Mouse (Mus musculus): ENCODE data around the gene Wfikkn2. TPM values are rescaled to one million over a fixed set of nuclear protein-coding genes. Genes with fewer than 3 reads are reported as not detected.

Wfikkn2 gene
- polyA plus RNA-seq, 1 experiment from 2014 or later: 13.5 TPM

DNA sequence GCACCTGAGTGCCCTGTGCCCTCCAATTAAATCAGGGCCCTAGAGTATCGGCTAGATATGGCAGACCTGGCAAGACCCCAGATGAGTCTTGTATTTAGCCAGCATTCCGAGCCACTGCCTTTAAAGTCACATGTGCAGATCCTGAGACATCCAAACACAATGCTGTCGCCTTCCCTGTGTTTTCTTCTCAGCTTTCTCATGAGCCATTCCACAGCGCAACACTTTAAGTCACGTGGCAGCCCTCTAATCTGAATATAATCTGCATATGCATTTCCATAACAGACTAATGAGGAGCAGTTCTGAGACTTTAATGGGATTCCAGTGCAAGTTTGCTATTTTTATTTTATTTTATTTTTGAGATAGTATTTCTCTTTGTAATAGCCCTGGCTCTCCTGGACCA is 9.9 kb upstream of the Wfikkn2 start:
- Histone ChIP-seq H3K9ac (no peak overlapping the region), H3K4me3 (no peak overlapping the region), H3K36me3 (no peaks in the 10 kb centered on the region), H3K4me2 (no peak overlapping the region), H3K27me3 (no peaks in the 10 kb centered on the region), H3K9me3 (no peaks in the 10 kb centered on the region; the same call in 1 of the 2 replicates), H3K4me1 (peaks cover 12% of the 10 kb centered on the region), H3K27ac (no peak overlapping the region)
- no peak for ATAC-seq (ENCODE audit: insufficient number of reproducible peaks, low FRiP score, low TSS enrichment, low read depth)
- 67% methylated on average over 5 of the region's 5 CpGs for WGBS

DNA sequence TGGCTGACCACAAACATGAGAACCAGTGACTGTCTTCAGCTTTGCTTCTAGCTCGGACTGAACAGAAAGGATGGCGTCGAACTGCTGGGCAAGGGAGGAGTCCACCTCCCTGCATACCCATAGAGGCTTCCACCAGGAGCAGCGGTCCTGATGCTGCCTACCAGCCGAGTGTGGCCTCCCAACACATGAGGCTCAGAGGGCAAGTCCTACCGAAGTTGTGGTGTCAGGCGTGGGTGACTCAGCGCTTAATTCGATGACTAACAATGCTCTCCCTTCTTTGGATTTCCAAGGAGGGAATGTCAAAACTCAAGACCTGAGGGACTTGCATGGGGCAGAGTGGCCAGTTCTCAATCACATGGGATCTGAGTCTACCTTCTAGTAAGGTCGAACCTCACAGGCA is 7.9 kb upstream of the Wfikkn2 start:
- Histone ChIP-seq H3K36me3 (no peaks in the 10 kb centered on the region), H3K9me3 (no peaks in the 10 kb centered on the region; the same call in 1 of the 2 replicates), H3K27me3 (no peaks in the 10 kb centered on the region), H3K4me3 (no peak overlapping the region), H3K9ac (no peak overlapping the region), H3K4me2 (no peak overlapping the region), H3K27ac (no peak overlapping the region), H3K4me1 (peaks cover 12% of the 10 kb centered on the region)
- no peak for ATAC-seq (ENCODE audit: insufficient number of reproducible peaks, low FRiP score, low TSS enrichment, low read depth)
- 89% methylated on average over 10 of the region's 10 CpGs for WGBS

DNA sequence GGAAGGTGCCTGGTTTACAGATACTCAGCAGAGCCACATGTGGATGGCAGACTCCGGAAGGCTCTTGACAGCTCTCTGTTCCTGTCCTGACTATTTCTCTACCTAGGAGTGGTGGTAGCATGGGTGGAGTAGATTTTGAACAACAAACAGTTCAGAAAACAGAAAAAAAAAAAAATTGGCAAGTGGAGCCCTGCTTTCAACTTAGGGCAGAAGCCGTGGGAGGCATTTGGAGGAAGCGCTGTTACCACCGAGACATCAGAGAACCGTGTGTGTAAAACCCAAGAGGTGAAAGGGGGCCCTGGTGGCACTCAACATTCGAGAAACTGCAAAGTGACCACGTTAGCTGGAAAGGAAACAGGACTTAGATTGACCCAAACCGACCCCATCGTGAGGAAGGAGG is 7.4 kb upstream of the Wfikkn2 start:
- no peak for ATAC-seq (ENCODE audit: insufficient number of reproducible peaks, low FRiP score, low TSS enrichment, low read depth)
- H3K4me2 ChIP-seq: no peak overlapping the region
- no peak overlapping the region for H3K9ac ChIP-seq
- H3K36me3 ChIP-seq: no peaks in the 10 kb centered on the region
- H3K27ac ChIP-seq: no peak overlapping the region
- H3K27me3 ChIP-seq: no peaks in the 10 kb centered on the region
- peaks cover 12% of the 10 kb centered on the region for H3K4me1 ChIP-seq
- H3K4me3 ChIP-seq: no peak overlapping the region
- no peaks in the 10 kb centered on the region; the same call in 1 of the 2 replicates for H3K9me3 ChIP-seq
- 68% methylated on average over 9 of the region's 9 CpGs for WGBS

DNA sequence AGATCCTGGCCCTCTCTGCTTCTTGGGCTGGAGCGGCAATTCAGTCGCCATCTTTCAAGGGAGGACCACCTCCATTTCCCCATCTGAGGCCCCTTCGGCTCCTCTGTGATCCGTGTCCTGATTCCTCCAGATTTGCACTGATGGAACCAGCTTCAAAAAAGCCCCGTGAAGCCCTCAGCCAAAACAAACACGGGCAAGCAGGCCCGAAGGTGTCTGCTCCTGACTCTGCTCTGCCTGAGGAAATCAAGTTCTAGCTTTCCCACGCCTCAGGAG is 920 bp upstream of the Wfikkn2 start:
- ATAC-seq (ENCODE audit: insufficient number of reproducible peaks, low FRiP score, low TSS enrichment, low read depth): peak; percentile 7; the same call in 1 of the 2 replicates
- Histone ChIP-seq H3K4me3 (peak overlapping the region; percentile 4; the same call in 1 of the 2 replicates), H3K9me3 (no peaks in the 10 kb centered on the region), H3K27me3 (no peaks in the 10 kb centered on the region), H3K36me3 (no peaks in the 10 kb centered on the region), H3K4me1 (peaks cover 63% of the 10 kb centered on the region), H3K27ac (peak overlapping the region; percentile 93), H3K4me2 (peak overlapping the region; percentile 36), H3K9ac (no peak overlapping the region)
- WGBS: 11% methylated on average over 8 of the region's 8 CpGs

DNA sequence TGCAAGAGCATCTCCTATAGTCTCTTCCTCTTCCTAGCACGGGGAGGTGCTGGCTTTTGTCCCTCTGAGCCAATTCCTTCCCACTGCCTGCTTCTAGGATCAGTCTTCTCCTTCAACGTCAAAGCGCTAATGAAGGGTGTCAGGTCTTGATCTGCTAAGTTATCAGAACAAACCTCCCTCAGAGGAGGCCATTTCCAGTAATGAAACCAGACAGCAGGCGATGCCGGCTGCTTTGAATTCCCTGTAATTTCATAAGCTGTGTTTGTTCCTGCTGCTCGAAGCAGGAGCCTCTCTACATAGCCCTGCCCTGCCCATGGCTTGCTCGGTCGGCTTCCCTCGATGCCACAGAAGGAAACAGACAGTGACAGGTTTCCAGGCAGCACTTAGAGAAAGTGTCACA is 1.4 kb downstream of the Wfikkn2 start:
- no peak for ATAC-seq (ENCODE audit: insufficient number of reproducible peaks, low FRiP score, low TSS enrichment, low read depth)
- WGBS: 40% methylated on average over 9 of the region's 9 CpGs
- no peak overlapping the region for H3K9ac ChIP-seq

DNA sequence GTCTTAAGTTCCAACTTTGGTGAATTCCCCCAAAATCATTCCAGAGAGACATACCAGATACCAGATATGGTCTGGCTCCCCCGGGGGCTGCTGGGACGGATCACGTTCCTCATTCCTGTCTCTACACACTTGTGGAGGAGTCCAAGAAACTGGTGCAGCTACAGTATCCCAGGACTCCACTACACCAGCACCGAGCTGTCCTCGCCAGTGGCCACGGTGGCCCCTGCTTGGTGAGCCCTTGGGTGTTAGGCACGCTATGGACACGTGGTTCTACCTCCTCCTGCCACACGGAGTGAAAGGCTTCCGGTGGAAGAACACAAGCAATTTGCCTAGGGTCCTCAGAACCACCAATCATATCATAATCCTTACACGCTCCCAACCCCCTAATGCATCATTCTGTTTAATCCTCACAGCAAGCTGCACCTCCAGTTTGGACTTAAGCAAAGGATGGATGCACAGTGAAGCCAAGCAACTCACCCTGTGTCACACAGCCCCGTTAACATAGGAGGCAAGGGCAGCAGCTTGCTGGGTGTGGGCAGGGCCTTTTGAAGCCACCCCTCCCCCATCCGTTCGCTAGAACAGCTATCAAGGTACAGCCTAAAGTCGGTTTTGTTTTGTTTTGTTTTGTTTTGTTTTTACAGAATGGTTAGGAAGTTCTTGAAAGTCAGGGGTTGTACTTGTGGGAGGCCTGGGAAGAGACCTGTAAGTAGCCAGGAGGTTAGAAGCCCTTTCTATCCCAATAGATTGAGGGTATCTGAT is 2.2 kb downstream of the Wfikkn2 start:
- no peak for ATAC-seq (ENCODE audit: insufficient number of reproducible peaks, low FRiP score, low TSS enrichment, low read depth)

More for the DNA sequence above, 1.4 kb downstream of the Wfikkn2 start:
- H3K27ac ChIP-seq: peak overlapping the region; percentile 93
- H3K4me1 ChIP-seq: peaks cover 76% of the 10 kb centered on the region
- H3K27me3 ChIP-seq: no peaks in the 10 kb centered on the region
- no peaks in the 10 kb centered on the region for H3K36me3 ChIP-seq
- H3K4me2 ChIP-seq: no peak overlapping the region
- H3K9me3 ChIP-seq: no peaks in the 10 kb centered on the region
- H3K4me3 ChIP-seq: no peak overlapping the region

DNA sequence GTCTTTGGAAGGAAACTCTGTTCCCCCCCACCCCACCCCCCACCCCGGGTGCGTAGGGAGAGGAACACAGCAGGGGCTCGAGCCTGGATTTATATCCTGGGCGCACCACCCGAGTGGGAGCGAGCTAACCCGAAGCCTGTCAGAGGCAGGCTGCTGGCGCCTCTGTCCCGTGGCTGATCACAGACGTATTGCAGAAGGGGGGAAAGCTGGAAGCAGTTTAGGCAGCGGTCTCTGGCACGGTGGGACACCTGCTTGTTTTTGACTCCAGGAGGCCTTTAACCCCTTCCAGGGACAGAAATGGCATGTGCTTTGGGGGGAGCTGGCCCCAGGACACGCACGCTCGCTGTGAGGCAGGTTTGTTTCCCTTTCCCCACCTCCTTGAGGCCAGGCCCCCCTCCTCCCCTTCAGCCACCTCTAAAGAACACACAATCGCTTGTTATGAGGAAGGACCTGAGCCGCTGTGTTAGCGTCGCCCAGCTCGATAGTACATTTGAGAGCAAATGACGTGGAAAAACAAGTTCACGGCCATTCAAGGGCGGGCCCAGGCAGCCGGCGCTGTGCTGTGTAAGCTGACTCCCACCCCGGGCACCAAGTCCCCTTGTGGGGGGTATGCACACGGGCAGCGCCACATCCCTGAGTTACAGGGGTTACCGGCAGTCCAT is 2.9 kb downstream of the Wfikkn2 start:
- peaks cover 76% of the 10 kb centered on the region for H3K4me1 ChIP-seq

More for the DNA sequence above, 2.2 kb downstream of the Wfikkn2 start:
- Histone ChIP-seq H3K4me3 (peak overlapping the region; percentile 29), H3K9me3 (no peaks in the 10 kb centered on the region), H3K9ac (no peak overlapping the region), H3K4me1 (peaks cover 78% of the 10 kb centered on the region), H3K27ac (peak overlapping the region; percentile 84), H3K4me2 (peak overlapping the region; percentile 55), H3K27me3 (no peaks in the 10 kb centered on the region), H3K36me3 (no peaks in the 10 kb centered on the region)
- 20% methylated on average over 15 of the region's 15 CpGs for WGBS

DNA sequence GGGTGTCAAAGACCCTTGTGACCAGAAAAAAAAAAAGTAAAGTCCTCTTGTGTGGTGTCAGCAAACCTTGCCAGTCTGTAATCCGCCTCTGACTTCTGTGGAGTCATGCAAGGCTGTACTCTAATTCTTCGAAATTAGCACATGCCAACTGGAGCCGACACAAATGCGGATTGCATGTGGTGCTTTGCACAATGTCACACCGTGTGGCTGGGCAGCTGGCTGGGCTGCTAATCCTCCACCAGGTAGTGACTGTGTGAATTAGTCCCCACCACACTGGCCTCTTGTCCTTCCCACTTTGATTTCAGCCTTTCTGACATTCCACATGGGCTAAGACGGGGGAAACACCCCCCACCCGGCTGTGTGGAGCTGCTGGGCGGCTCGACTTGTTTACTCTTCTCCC is 6.1 kb downstream of the Wfikkn2 start:
- H3K9ac ChIP-seq: no peak overlapping the region

More for the DNA sequence above, 2.9 kb downstream of the Wfikkn2 start:
- H3K27me3 ChIP-seq: no peaks in the 10 kb centered on the region
- no peaks in the 10 kb centered on the region for H3K9me3 ChIP-seq
- no peaks in the 10 kb centered on the region for H3K36me3 ChIP-seq
- H3K9ac ChIP-seq: 0 out of 2 replicates have a peak overlapping the region, but pooled peaks have one; percentile 26
- peak overlapping the region; percentile 29 for H3K4me3 ChIP-seq
- peak; percentile 26; the same call in 1 of the 2 replicates for ATAC-seq (ENCODE audit: insufficient number of reproducible peaks, low FRiP score, low TSS enrichment, low read depth)
- peak overlapping the region; percentile 84 for H3K27ac ChIP-seq
- H3K4me2 ChIP-seq: peak overlapping the region; percentile 55
- WGBS: 1% methylated on average over 29 of the region's 29 CpGs

DNA sequence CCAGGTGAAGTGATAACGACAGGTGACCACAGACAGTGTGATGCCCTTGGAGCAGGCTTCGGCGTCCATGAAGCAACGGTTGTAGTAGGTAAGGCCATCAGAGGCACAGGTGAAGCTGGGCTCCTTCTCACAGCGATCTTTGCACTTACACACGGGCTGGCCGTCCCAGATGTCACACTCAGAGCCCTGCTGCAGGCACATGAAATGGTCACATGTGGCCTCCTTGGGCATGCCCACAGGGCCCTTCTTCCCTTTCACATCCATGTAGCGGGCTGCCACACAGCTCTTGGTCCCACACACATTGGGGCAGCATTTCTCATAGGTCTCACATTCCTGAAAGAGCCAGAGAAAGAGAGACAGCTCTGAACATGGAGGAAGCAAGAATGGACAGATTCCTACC is 7.0 kb downstream of the Wfikkn2 start:
- Histone ChIP-seq H3K4me2 (no peak overlapping the region), H3K4me1 (peaks cover 43% of the 10 kb centered on the region), H3K9ac (no peak overlapping the region), H3K9me3 (no peaks in the 10 kb centered on the region), H3K27me3 (no peaks in the 10 kb centered on the region), H3K4me3 (no peak overlapping the region), H3K27ac (no peak overlapping the region), H3K36me3 (no peaks in the 10 kb centered on the region)
- ATAC-seq (ENCODE audit: insufficient number of reproducible peaks, low FRiP score, low TSS enrichment, low read depth): no peak
- WGBS: 93% methylated on average over 8 of the region's 8 CpGs

More for the DNA sequence above, 6.1 kb downstream of the Wfikkn2 start:
- H3K27ac ChIP-seq: no peak overlapping the region
- no peaks in the 10 kb centered on the region for H3K27me3 ChIP-seq
- H3K4me1 ChIP-seq: peaks cover 52% of the 10 kb centered on the region
- H3K36me3 ChIP-seq: no peaks in the 10 kb centered on the region
- ATAC-seq (ENCODE audit: insufficient number of reproducible peaks, low FRiP score, low TSS enrichment, low read depth): no peak
- H3K4me3 ChIP-seq: no peak overlapping the region
- no peak overlapping the region for H3K4me2 ChIP-seq
- 36% methylated on average over 9 of the region's 9 CpGs for WGBS
- no peaks in the 10 kb centered on the region for H3K9me3 ChIP-seq

DNA sequence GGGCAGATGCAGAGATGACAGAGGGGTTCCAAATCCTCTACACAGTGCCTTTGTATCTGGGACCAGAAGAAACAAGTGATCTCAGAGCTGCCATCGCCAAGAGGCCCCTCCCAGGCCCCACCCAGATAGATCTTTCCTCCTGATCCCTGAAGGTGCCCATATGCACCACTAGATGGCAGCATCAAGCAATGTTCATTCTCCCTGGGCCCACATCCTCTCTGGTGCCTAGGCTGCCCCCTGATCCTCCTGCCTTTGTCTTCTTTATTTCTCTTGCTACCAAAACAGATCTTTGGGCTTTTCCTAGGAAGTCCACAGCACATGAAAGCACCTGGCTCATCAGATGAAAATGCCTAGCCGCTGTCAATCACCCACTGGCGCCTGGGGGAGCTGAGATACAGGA is 9.7 kb downstream of the Wfikkn2 start:
- H3K27me3 ChIP-seq: no peaks in the 10 kb centered on the region
- H3K27ac ChIP-seq: 0 out of 2 replicates have a peak overlapping the region, but pooled peaks have one; percentile 14
- H3K9ac ChIP-seq: no peak overlapping the region
- no peaks in the 10 kb centered on the region for H3K9me3 ChIP-seq
- ATAC-seq (ENCODE audit: insufficient number of reproducible peaks, low FRiP score, low TSS enrichment, low read depth): peak; percentile 74
- peaks cover 22% of the 10 kb centered on the region for H3K4me1 ChIP-seq
- no peaks in the 10 kb centered on the region for H3K36me3 ChIP-seq
- 21% methylated on average over 3 of the region's 3 CpGs for WGBS
- peak overlapping the region; percentile 32; the same call in 1 of the 2 replicates for H3K4me2 ChIP-seq
- no peak overlapping the region for H3K4me3 ChIP-seq

DNA sequence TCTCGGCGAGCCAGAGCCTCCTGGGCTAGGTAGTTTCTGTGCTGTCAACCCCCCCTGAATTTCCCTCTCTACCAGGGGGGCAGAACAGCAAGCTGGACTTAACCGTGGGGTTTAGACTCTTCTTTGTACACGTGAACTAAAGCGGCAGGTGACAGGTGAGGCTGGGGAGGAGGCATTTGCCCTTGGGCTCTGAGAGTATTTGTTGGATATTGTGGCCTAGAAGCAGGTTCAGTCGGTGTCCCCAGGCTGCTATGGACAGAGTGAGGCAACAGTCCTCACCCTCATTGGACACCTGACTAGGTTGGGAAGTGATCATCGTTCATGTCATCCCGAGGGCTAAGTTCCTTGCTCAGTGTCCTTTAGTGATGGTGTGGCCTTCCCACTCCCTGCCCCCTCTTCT is 10.9 kb downstream of the Wfikkn2 start:
- H3K27ac ChIP-seq: no peak overlapping the region
- peaks cover 19% of the 10 kb centered on the region for H3K4me1 ChIP-seq
- 84% methylated on average over 8 of the region's 8 CpGs for WGBS
- H3K27me3 ChIP-seq: no peaks in the 10 kb centered on the region
- no peak for ATAC-seq (ENCODE audit: insufficient number of reproducible peaks, low FRiP score, low TSS enrichment, low read depth)
- H3K9me3 ChIP-seq: no peaks in the 10 kb centered on the region
- no peak overlapping the region for H3K9ac ChIP-seq
- no peaks in the 10 kb centered on the region for H3K36me3 ChIP-seq
- H3K4me3 ChIP-seq: no peak overlapping the region
- H3K4me2 ChIP-seq: no peak overlapping the region

DNA sequence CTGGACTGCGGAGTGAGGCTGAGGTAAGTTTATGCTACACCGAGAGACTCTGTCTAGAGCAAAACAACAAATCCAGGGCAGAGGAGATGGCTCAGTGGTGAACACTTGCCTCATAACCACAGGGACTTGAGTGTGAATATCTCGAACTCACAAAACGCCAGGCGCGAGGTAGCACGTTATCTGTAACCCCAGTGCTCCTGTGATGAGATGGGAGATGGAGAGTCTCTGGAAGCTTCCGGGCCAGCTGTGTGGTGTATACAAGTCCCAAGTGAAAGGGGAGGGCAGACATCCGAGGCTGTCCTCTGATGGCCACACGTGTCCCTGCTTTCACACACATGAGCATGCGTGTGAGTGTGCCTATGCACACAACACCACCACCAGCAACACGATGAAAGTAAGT is 11.4 kb downstream of the Wfikkn2 start:
- H3K36me3 ChIP-seq: no peaks in the 10 kb centered on the region
- peaks cover 18% of the 10 kb centered on the region for H3K4me1 ChIP-seq
- H3K4me2 ChIP-seq: no peak overlapping the region
- 86% methylated on average over 12 of the region's 12 CpGs for WGBS
- no peaks in the 10 kb centered on the region for H3K9me3 ChIP-seq
- no peak overlapping the region for H3K27ac ChIP-seq
- no peaks in the 10 kb centered on the region for H3K27me3 ChIP-seq
- H3K4me3 ChIP-seq: no peak overlapping the region
- H3K9ac ChIP-seq: no peak overlapping the region
- ATAC-seq (ENCODE audit: insufficient number of reproducible peaks, low FRiP score, low TSS enrichment, low read depth): no peak

Data from limb, embryonic 15.5 days (tissue).